Mouse (Mus musculus): ENCODE data around the gene AI837181.

Gene AI837181

DNA sequence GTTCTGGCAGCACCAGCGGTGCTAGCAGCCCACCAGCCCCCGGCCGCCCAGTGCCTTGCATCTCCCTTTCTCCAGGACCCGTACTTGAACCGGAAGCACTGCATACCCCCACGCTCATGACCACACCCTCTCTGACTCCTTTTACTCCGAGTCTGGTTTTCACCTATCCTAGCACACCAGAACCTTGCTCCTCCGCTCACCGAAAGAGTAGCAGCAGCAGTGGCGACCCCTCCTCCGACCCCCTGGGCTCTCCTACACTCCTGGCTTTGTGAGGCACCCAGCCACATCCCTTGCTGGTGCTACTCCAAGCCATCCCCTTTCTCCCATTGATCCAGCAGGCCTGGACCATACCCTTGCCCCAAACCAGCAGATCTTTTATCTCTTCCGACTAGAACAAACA lies 30.1 kb downstream of the AI837181 start:
- no peak for TF ChIP-seq GATA4 (IDR thresholded peaks at IDR 0.05; ENCODE audit: insufficient replicate concordance, low read length)

DNA sequence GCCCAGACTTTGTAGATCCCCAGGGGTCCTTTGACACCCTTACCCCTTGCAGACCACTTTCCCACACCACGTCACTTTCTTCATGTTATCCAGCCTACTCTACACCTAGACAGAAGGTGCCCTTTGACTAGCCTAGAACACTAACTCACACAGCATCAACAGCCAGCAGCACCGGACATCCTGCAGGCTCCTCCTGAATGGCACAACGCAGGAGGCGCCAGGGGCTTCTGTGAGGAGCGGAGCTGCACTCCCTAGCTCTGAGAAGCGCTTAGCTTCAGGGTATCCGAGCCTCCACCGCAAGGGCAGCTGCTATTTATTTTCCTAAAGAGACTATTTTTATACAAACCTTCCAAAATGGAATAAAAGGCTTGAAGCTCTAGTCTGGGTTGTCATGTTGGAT lies 30.6 kb downstream of the AI837181 start:
- TF ChIP-seq GATA4 (IDR thresholded peaks at IDR 0.05; ENCODE audit: insufficient replicate concordance, low read length) = no peak

DNA sequence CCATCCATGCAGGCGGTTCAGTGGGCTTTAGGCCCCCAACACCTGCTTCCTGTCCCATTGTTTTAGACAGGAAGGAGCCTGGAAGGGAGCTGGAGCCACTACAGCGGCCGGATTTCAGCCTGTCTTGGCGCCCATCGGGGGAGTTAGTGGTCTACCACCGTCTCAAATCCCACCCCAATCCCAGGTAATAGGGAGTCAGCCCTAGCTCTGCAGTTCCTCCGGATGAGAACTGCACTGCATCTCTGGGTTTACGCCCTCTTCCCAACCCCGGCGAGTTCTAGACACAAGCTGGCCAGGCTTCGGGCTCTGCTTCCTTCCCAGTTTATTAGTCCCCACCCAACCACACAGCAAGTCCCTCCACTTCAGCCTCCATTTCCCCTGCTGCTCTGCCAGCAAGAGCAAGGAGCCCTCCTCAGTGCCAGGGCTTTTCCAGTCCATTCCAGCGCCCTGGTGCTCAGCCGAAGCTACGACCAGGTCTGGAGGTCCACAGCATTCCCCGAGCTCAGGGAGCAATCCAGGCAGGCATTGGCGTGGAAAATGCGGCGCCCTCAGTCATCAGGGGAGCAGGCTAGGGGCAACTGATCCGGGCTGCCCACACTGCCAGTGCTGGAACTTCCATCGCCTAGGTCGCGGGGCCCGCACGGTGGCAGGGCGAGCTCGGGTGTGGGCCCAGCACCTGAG lies 31.4 kb downstream of the AI837181 start:
- no peak for TF ChIP-seq GATA4 (IDR thresholded peaks at IDR 0.05; ENCODE audit: insufficient replicate concordance, low read length)

DNA sequence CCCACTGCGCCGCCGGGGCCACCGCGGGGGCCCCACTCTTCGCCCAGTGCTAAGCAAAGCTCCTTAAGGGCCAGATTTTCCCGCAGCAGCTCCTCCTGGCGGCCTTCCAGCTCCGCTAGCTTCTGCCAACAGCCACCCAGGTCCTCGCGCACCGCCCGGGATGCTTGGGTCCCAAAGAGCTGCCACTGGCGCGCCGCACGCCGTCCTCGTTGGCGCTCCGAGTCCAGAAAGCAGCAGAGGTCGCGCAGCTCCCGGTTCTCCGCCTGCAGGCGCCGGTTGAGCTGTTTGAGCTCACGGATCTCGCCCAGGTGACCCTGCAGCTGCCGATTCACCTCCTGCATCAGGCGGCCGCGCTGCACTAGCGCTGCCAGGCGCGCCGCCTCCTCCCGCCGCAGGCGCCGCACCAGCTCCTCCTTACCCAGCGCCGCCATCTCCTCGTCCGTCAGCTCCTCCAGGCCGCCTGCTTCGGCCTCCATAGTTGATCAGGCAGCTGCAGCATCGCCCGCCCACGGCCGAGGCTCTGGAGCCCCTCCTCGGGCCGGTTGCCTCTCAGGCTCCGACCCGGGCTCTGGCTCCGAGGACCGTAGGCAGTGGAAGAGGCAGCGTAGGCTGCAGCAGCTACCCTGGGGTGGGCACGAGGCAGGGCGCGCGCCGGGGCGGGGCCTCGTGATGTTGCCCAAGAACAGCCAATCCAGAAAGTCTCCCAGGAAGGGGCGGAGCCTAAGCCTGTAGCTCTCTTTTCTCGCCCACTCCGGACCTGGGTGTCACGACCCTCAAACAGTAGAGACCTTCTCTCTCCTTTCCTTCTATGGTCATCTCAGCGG lies 32.2 kb downstream of the AI837181 start:
- no peak for TF ChIP-seq GATA4 (IDR thresholded peaks at IDR 0.05; ENCODE audit: insufficient replicate concordance, low read length)

DNA sequence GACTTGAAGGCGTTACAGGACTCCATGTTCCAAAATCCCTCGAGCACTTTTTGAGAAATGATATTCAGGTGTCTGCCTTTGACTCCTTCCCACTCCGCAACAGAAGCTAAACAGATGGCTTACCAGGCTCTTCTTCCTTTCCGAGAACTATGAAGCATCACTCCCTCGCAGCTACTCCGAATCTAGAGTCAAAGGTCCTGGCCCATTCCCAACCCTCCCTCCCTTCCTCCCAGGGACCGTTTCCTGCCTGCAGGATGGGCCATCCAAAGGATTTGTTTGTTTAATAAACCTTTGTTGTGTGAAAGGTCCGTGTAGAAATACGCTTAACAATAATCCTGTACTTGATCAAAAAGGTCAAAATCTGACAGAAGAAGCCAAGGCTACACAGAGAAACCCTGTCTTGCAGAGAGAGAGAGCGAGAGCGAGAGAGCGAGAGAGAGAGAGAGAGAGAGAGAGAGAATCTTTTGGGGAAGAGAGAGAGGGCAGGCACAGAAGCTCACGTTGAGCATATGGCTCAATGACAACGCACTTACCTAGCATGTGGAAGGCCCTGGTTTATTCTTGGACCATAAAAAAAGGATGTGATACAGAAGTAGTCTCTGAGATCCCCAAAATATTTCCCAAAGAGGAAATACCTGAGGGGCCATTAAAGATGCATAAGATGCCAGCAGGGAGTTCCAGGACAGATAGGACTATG lies 33.0 kb downstream of the AI837181 start, which contains the start of gene Ccdc85b:
Ccdc85b (minus strand) TSS at position 149 of the 697 bp plus-strand sequence.
- TF ChIP-seq GATA4 (IDR thresholded peaks at IDR 0.05; ENCODE audit: insufficient replicate concordance, low read length) = no peak; the same call in 1 of the 2 replicates

DNA sequence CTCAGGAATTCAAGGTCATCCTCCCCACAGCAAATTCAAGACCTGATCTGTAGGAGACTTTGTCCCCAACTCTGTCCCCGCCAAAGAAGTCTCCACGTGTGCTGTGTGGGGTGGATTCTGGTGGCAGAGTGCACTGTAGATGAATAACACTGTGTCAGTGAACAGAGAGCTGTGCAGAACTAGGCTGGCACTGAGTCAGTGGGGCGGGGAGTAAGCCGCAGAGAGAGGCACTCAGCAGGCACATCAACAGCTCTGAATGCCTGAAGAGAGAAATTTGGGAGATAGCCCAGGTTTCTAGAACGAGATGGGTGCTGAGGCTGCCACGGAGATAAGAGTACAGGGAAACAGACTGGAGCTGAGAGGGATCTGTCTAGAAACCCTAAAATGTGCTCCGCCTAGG lies 34.1 kb downstream of the AI837181 start:
- TF ChIP-seq GATA4 (IDR thresholded peaks at IDR 0.05; ENCODE audit: insufficient replicate concordance, low read length) = no peak

DNA sequence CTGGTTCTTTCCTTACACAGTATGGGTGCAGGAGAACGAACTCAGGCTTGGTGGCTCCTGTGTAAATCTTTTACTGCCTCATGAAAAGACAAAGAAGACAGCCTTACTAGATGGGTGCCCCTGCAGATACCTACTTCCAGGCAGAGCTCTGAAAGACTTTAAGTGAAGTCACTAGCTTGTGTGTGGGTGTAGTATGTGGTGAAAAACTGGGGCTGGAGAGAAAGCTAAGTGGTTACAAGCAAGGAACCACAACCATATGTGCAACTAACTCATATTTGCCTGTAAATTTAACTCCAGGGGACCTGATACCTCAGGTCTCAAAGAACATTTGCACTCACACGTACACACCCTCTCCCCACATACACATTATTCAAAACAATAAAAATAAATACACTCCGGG lies 35.0 kb downstream of the AI837181 start:
- no peak for TF ChIP-seq GATA4 (IDR thresholded peaks at IDR 0.05; ENCODE audit: insufficient replicate concordance, low read length)

DNA sequence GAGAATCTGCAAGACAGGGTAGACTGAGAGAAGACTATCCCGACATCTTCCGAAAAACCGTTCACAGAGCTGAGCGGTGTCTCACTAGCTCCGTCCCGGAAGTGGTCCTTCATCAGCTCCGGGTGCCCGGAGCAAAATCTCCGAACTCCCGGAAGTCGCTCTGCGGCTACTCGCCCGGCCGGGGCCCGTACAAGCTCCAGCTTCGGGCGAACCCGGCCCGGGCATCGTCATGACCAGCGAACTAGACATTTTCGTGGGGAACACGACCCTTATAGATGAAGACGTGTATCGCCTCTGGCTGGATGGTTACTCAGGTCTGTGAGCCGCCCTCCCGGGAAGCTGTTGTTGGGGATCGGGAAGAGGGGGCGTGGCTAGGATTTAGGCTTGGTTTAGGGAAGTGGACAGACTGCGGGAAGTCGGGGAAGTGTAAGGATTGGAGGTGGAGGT lies 35.5 kb downstream of the AI837181 start, which contains the start of gene Fibp:
Fibp (plus strand) TSS at position 151 of the 447 bp plus-strand sequence.
- TF ChIP-seq GATA4 (IDR thresholded peaks at IDR 0.05; ENCODE audit: insufficient replicate concordance, low read length) = peak; percentile 34; the same call in 1 of the 2 replicates

DNA sequence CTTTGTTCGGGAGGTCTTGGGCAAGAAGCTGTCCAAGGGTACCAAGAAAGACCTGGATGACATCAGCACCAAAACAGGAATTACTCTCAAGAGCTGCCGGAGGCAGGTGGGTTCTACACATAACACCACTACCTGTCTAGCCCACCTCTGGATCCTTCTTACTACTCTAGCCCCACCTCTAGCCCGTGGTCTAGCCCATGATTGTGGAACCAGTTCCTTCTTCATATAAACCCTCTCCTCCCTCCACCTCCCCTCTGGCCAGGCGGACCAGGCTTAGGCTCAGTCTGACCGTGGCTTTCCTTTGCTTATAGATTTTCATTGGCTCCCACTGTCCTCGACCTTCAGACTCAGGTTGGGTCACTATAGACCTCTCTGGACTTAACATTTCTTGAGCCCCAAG lies 36.5 kb downstream of the AI837181 start:
- TF ChIP-seq GATA4 (IDR thresholded peaks at IDR 0.05; ENCODE audit: insufficient replicate concordance, low read length) = no peak

DNA sequence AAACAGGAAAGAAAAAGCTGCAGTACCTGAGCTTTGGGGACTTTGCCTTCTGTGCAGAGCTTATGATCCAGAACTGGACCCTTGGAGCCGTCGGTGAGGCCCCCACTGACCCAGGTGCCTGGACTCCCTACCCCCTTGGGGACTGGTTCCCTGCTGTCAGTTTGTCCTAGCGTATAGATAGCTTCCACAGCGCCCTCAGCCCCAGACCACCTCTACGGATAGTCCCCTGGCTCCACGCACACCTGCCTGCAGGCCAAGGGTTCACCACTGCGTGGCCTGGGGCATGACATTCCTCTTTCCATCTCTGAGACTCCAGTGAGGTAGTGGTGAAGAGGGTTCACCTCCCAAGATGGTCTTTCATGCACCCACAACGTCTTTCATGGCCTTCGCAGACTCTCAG lies 38.3 kb downstream of the AI837181 start:
- TF ChIP-seq GATA4 (IDR thresholded peaks at IDR 0.05; ENCODE audit: insufficient replicate concordance, low read length) = no peak

DNA sequence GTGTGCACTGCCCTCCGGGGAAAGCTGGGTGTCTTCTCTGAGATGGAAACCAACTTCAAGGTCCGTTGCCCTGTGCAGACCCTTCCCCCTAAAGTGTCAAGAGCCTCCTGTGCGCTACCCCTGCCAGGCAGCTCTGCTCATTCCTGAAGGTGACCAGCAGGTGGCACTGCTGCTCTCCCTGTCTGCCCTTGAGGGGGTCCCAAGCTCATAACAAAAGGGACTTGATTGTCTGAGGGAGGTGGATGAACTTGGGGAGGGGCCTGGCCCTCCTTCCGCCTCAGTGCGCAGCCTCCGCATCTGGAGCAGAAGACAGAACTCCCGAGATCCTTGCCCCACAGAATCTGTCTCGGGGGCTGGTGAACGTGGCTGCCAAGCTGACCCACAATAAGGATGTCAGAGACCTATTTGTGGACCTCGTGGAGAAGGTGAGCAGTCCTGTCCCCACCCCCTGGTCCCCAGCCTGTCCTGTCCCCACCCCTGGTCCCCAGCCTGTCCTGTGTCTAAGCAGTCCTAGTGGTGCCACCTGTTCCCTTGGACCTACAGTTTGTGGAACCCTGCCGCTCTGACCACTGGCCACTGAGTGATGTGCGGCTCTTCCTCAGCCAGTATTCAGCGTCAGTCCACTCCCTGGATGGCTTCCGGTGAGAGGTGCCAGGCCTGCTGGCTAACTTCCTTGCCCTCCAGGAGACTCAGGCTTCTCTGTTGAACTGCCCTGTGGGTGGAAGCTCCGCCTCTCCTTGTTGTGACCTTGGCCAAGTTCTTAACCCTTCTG lies 39.0 kb downstream of the AI837181 start:
- no peak for TF ChIP-seq GATA4 (IDR thresholded peaks at IDR 0.05; ENCODE audit: insufficient replicate concordance, low read length)

DNA sequence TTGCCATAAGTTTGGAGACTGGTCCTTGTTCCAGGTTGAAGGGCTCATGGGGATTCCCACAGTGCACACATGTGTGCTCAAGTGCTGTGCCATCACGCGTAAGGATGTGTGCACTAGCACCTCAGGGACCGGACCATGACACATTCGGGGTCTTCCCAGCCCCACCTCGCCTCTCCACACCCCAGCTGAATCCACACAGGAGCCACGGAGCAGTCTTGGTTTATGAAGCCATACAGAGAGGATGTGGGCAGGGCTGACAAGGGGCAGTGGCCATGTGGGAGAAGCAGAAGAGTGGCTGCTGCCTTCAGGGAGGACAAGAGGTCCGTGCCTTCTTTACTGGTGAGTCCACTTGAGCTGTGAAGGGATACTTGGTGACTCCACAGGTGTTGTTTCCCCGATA lies 40.1 kb downstream of the AI837181 start:
- TF ChIP-seq GATA4 (IDR thresholded peaks at IDR 0.05; ENCODE audit: insufficient replicate concordance, low read length) = no peak

DNA sequence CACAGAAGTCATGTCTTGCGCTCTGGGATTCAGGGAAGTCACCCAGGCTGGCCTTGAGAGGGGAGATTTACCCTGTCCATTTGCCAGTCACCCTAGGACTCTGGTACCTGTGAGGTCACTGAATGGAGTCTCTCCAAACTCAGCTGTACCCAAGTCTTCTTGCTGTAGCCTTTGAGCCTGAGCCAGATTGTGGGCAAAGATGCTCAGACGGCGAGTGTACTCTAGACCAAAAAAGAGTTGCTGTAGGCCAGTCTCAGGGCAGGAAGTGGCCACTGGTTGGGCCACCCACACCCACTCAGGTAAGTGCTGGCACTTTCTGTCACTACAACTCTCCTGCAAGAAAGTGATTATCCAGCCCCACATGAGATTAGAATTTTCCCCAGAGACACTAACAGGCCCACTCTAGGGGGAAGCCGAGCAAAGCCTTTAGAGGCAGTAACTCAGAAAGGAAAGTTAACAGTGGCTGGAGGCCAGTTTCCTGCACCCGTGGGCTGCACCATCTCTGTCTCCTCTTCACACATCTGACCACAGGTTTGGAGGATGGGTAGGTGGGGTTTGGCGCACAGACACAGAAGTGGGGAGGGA lies 42.1 kb downstream of the AI837181 start:
- TF ChIP-seq GATA4 (IDR thresholded peaks at IDR 0.05; ENCODE audit: insufficient replicate concordance, low read length) = no peak

DNA sequence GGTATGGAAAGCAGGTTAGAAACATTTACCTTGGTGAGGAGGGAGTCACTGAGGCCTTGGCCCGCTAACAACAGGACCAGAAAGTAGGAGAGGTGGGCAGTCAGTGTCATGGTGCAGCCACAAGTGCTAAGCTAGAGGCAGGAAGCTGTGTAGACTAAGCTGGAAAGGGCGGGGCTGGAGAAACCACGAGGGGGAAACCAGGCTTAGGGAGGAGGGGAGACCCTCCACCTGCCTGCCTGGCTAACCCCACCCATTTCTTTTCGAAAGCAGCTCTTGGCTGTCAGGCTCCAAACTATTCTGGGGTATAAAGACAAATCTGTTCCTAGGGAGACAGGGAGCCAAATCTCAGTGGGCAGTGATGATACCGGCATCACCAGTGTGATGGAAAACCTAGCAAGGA lies 43.4 kb downstream of the AI837181 start, which contains the start of gene Ctsw:
Ctsw (minus strand) TSS at position 134 of the 400 bp plus-strand sequence.
- no peak for TF ChIP-seq GATA4 (IDR thresholded peaks at IDR 0.05; ENCODE audit: insufficient replicate concordance, low read length)

All from liver, adult (tissue).